Mouse (Mus musculus) lung, postnatal 0 days (tissue): ENCODE measurements around the gene Il34.

Experiments
- CTCF ChIP-seq: IDR thresholded peaks from 2 replicates; pipeline ENCODE4 v1.5.1; 2016; ENCODE audit warnings: antibody characterized with exemption, mild to moderate bottlenecking
- EP300 ChIP-seq: IDR thresholded peaks from 2 replicates; pipeline ENCODE4 v1.6.1; 2016; ENCODE audit warnings: antibody characterized with exemption, mild to moderate bottlenecking, control low read depth

GRCm38 (mm10) chr8:110824861-110825260 lies 19.1 kb upstream of the Il34 start:
- TF ChIP-seq CTCF, result no peak
- no peak for TF ChIP-seq EP300
